Mouse (Mus musculus): ENCODE measurements around the gene Coro2a. TPM values are rescaled to one million over a fixed set of nuclear protein-coding genes. Genes with fewer than 3 reads are reported as not detected.

Gene Coro2a
- polyA plus RNA-seq, 1 experiment from 2014 or later = 7.3 TPM

- Histone ChIP-seq H3K9ac (no peak overlapping the region), H3K4me1 (no peaks in the 10 kb centered on the region), H3K27ac (no peak overlapping the region), H3K4me3 (no peak overlapping the region), H3K36me3 (no peaks in the 10 kb centered on the region), H3K4me2 (replicated peaks) (no peak overlapping the region), H3K27me3 (no peaks in the 10 kb centered on the region), H3K9me3 (no peaks in the 10 kb centered on the region)
- ATAC-seq (ENCODE audit: insufficient number of reproducible peaks, insufficient read depth, low FRiP score, low TSS enrichment) = no peak
- WGBS = 76% methylated on average over 8 of the region's 8 CpGs
Observed at GRCm38 (mm10) chr4:46566931-46567671, 34.9 kb downstream of the Coro2a start.

- Histone ChIP-seq H3K4me3 (no peak overlapping the region), H3K27ac (no peak overlapping the region), H3K9ac (no peak overlapping the region), H3K4me2 (replicated peaks) (no peak overlapping the region), H3K9me3 (no peaks in the 10 kb centered on the region), H3K36me3 (no peaks in the 10 kb centered on the region), H3K27me3 (no peaks in the 10 kb centered on the region), H3K4me1 (no peaks in the 10 kb centered on the region)
- WGBS = 89% methylated on average over 4 of the region's 4 CpGs
- ATAC-seq (ENCODE audit: insufficient number of reproducible peaks, insufficient read depth, low FRiP score, low TSS enrichment) = no peak
Observed at GRCm38 (mm10) chr4:46565393-46565955, 36.5 kb downstream of the Coro2a start.

- H3K36me3 ChIP-seq = no peaks in the 10 kb centered on the region
- H3K27ac ChIP-seq = no peak overlapping the region
- no peak overlapping the region for H3K4me3 ChIP-seq
- H3K27me3 ChIP-seq = no peaks in the 10 kb centered on the region
- no peak overlapping the region for H3K9ac ChIP-seq
- 97% methylated on average over 4 of the region's 4 CpGs for WGBS
- H3K9me3 ChIP-seq = no peaks in the 10 kb centered on the region
- ATAC-seq (ENCODE audit: insufficient number of reproducible peaks, insufficient read depth, low FRiP score, low TSS enrichment) = no peak
- H3K4me1 ChIP-seq = no peaks in the 10 kb centered on the region
- no peak overlapping the region for H3K4me2 ChIP-seq (replicated peaks)
Observed at GRCm38 (mm10) chr4:46564247-46564646, 37.8 kb downstream of the Coro2a start.

- no peaks in the 10 kb centered on the region for H3K36me3 ChIP-seq
- WGBS = 74% methylated on average over 10 of the region's 10 CpGs
- H3K9ac ChIP-seq = no peak overlapping the region
- no peak for ATAC-seq (ENCODE audit: insufficient number of reproducible peaks, insufficient read depth, low FRiP score, low TSS enrichment)
- H3K4me2 ChIP-seq (replicated peaks) = no peak overlapping the region
- no peaks in the 10 kb centered on the region for H3K9me3 ChIP-seq
- no peak overlapping the region for H3K4me3 ChIP-seq
- no peak overlapping the region for H3K27ac ChIP-seq
- H3K27me3 ChIP-seq = no peaks in the 10 kb centered on the region
- H3K4me1 ChIP-seq = no peaks in the 10 kb centered on the region
Observed at GRCm38 (mm10) chr4:46563847-46564246, 38.2 kb downstream of the Coro2a start.

GRCm38 (mm10) chr4:46562841-46563240, 39.2 kb downstream of the Coro2a start:
- Histone ChIP-seq H3K4me2 (replicated peaks) (no peak overlapping the region), H3K9ac (no peak overlapping the region), H3K36me3 (no peaks in the 10 kb centered on the region), H3K4me3 (no peak overlapping the region), H3K27me3 (no peaks in the 10 kb centered on the region), H3K27ac (no peak overlapping the region), H3K9me3 (no peaks in the 10 kb centered on the region), H3K4me1 (no peaks in the 10 kb centered on the region; the same call in 1 of the 2 replicates)
- no peak for ATAC-seq (ENCODE audit: insufficient number of reproducible peaks, insufficient read depth, low FRiP score, low TSS enrichment)
- 95% methylated on average over 14 of the region's 14 CpGs for WGBS

GRCm38 (mm10) chr4:46562037-46562436, 40.0 kb downstream of the Coro2a start:
- Histone ChIP-seq H3K27ac (no peak overlapping the region), H3K9me3 (no peaks in the 10 kb centered on the region), H3K36me3 (no peaks in the 10 kb centered on the region), H3K27me3 (no peaks in the 10 kb centered on the region), H3K9ac (no peak overlapping the region), H3K4me2 (replicated peaks) (no peak overlapping the region), H3K4me1 (no peaks in the 10 kb centered on the region; the same call in 1 of the 2 replicates), H3K4me3 (no peak overlapping the region)
- ATAC-seq (ENCODE audit: insufficient number of reproducible peaks, insufficient read depth, low FRiP score, low TSS enrichment) = no peak
- 79% methylated on average over 5 of the region's 5 CpGs for WGBS

- WGBS = 79% methylated on average over 14 of the region's 14 CpGs
- Histone ChIP-seq H3K27me3 (no peaks in the 10 kb centered on the region), H3K4me2 (replicated peaks) (no peak overlapping the region), H3K27ac (no peak overlapping the region), H3K4me3 (no peak overlapping the region), H3K9ac (no peak overlapping the region), H3K9me3 (no peaks in the 10 kb centered on the region), H3K36me3 (no peaks in the 10 kb centered on the region), H3K4me1 (no peaks in the 10 kb centered on the region; the same call in 1 of the 2 replicates)
- ATAC-seq (ENCODE audit: insufficient number of reproducible peaks, insufficient read depth, low FRiP score, low TSS enrichment) = no peak
Observed at GRCm38 (mm10) chr4:46560069-46560705, 41.8 kb downstream of the Coro2a start.

GRCm38 (mm10) chr4:46558672-46559667, 43.0 kb downstream of the Coro2a start:
- no peak for ATAC-seq (ENCODE audit: insufficient number of reproducible peaks, insufficient read depth, low FRiP score, low TSS enrichment)
- Histone ChIP-seq H3K4me3 (no peak overlapping the region), H3K27me3 (no peaks in the 10 kb centered on the region), H3K4me2 (replicated peaks) (no peak overlapping the region), H3K4me1 (no peaks in the 10 kb centered on the region; the same call in 1 of the 2 replicates), H3K27ac (no peak overlapping the region), H3K9ac (no peak overlapping the region; the same call in 1 of the 2 replicates), H3K9me3 (no peaks in the 10 kb centered on the region), H3K36me3 (no peaks in the 10 kb centered on the region)
- 78% methylated on average over 22 of the region's 22 CpGs for WGBS

- no peak overlapping the region for H3K9ac ChIP-seq
- no peak overlapping the region for H3K4me3 ChIP-seq
- WGBS = 86% methylated on average over 3 of the region's 3 CpGs
- no peaks in the 10 kb centered on the region for H3K27me3 ChIP-seq
- H3K36me3 ChIP-seq = no peaks in the 10 kb centered on the region
- no peak overlapping the region for H3K27ac ChIP-seq
- no peaks in the 10 kb centered on the region for H3K9me3 ChIP-seq
- H3K4me1 ChIP-seq = no peaks in the 10 kb centered on the region; the same call in 1 of the 2 replicates
- ATAC-seq (ENCODE audit: insufficient number of reproducible peaks, insufficient read depth, low FRiP score, low TSS enrichment) = no peak
- no peak overlapping the region for H3K4me2 ChIP-seq (replicated peaks)
Observed at GRCm38 (mm10) chr4:46556933-46557332, 45.1 kb downstream of the Coro2a start.

GRCm38 (mm10) chr4:46555762-46556161, 46.2 kb downstream of the Coro2a start:
- Histone ChIP-seq H3K4me2 (replicated peaks) (no peak overlapping the region), H3K36me3 (no peaks in the 10 kb centered on the region), H3K27me3 (no peaks in the 10 kb centered on the region), H3K9ac (no peak overlapping the region), H3K9me3 (no peaks in the 10 kb centered on the region), H3K4me3 (no peak overlapping the region), H3K27ac (no peak overlapping the region), H3K4me1 (no peaks in the 10 kb centered on the region; the same call in 1 of the 2 replicates)
- ATAC-seq (ENCODE audit: insufficient number of reproducible peaks, insufficient read depth, low FRiP score, low TSS enrichment) = no peak
- WGBS = 84% methylated on average over 9 of the region's 9 CpGs
